Comparison of ENCODE assay signal across 7 mouse cellular contexts in genomic region chr14:53590601-53591000, GRCm38 (mm10).
A peak's percentile ranks its signal among the peaks of the same experiment; 100 is the strongest.
DNase-seq lines count a peak whose midpoint lies in the region; ATAC-seq and TF ChIP-seq lines count a peak whose summit lies in the region.
"Not testable (repeated sequence)": the region's sequence is repeated elsewhere in the genome, so short reads cannot be mapped to it uniquely, and the experiment has no call there.

No protein-coding gene starts in this region.

- WGBS in heart, postnatal 0 days = 32% methylated on average over 6 of the region's 6 CpGs
- 38% methylated on average over 6 of the region's 6 CpGs for whole genome bisulfite sequencing in lung, postnatal 0 days

- not testable (repeated sequence) for TF ChIP-seq POLR2A in ES-Bruce4 (IDR thresholded peaks at IDR 0.05; ENCODE audit: insufficient read depth, low read length)

- not testable (repeated sequence) for H3K4me2 ChIP-seq in heart, postnatal 0 days (ENCODE audit: low read depth, low read length); lung, postnatal 0 days (replicated peaks; ENCODE audit: low read depth, low read length)

- DNase-seq in embryo, embryonic 10 days (ENCODE audit: low spot score) = peak; percentile 39
- DNase-seq in heart, postnatal 0 days (ENCODE audit: low spot score); layer of hippocampus, adult 2 months (ENCODE audit: low spot score in 2 of 2); lung, postnatal 0 days (ENCODE audit: low spot score): not testable (repeated sequence)
- DNase-seq in splenic B cell, adult 2 months (ENCODE audit: low read depth, low spot score) = peak; percentile 5
- DNase-seq in thymus, postnatal 14 days = peak; percentile 64

- not testable (repeated sequence) for H3K9ac ChIP-seq in ES-Bruce4 (ENCODE audit: low read depth, poor library complexity, severe bottlenecking); heart, postnatal 0 days (replicated peaks; ENCODE audit: low read depth, low read length); lung, postnatal 0 days (replicated peaks; ENCODE audit: low read depth)

- not testable (repeated sequence) for H3K4me1 ChIP-seq in ES-Bruce4 (ENCODE audit: control insufficient read depth, insufficient read depth, low read length); heart, postnatal 0 days (ENCODE audit: control insufficient read depth, insufficient read depth); lung, postnatal 0 days (ENCODE audit: insufficient read depth, low read depth, low read length)

- TF ChIP-seq EP300 in ES-Bruce4 (IDR thresholded peaks at IDR 0.05; ENCODE audit: insufficient read depth, low read depth, low read length); heart, postnatal 0 days (IDR thresholded peaks at IDR 0.05; ENCODE audit: low read depth); lung, postnatal 0 days (IDR thresholded peaks at IDR 0.05): not testable (repeated sequence)

- H3K9me3 ChIP-seq in ES-Bruce4 (replicated peaks; ENCODE audit: control insufficient read depth, insufficient read depth, low read length, poor library complexity, severe bottlenecking); heart, postnatal 0 days (replicated peaks; ENCODE audit: control insufficient read depth, low read length); lung, postnatal 0 days (ENCODE audit: low read length): not testable (repeated sequence)

- not testable (repeated sequence) for ATAC-seq in heart, postnatal 0 days (ENCODE audit: insufficient read depth, low read depth); lung, postnatal 0 days

- not testable (repeated sequence) for H3K27me3 ChIP-seq in ES-Bruce4 (ENCODE audit: control insufficient read depth, insufficient read depth, low read length, poor library complexity, severe bottlenecking); heart, postnatal 0 days (ENCODE audit: control insufficient read depth, insufficient read depth, low read length); lung, postnatal 0 days (replicated peaks; ENCODE audit: insufficient read depth, low read length); splenic B cell, adult 2 months (ENCODE audit: control insufficient read depth, insufficient read depth, low read length, poor library complexity, severe bottlenecking)

- TF ChIP-seq CTCF in ES-Bruce4 (IDR thresholded peaks at IDR 0.05; ENCODE audit: low read depth, low read length) = peak; percentile 47
- TF ChIP-seq CTCF in heart, postnatal 0 days (IDR thresholded peaks at IDR 0.05; ENCODE audit: low read depth) = peak; percentile 6; the same call in 1 of the 2 replicates
- TF ChIP-seq CTCF in layer of hippocampus, adult 2 months (conservative IDR thresholded peaks at IDR 0.05) = peak; percentile 45
- 0 out of 2 replicates have a peak, but pooled peaks have one; percentile 8 for TF ChIP-seq CTCF in lung, postnatal 0 days (IDR thresholded peaks at IDR 0.05)

- H3K4me3 ChIP-seq in ES-Bruce4 (ENCODE audit: low read depth, low read length); heart, postnatal 0 days (ENCODE audit: low read depth, low read length); layer of hippocampus, adult 2 months; lung, postnatal 0 days (ENCODE audit: low read depth, low read length): not testable (repeated sequence)

- H3K36me3 ChIP-seq in ES-Bruce4 (ENCODE audit: control insufficient read depth, insufficient read depth, low read length, poor library complexity, severe bottlenecking); heart, postnatal 0 days (replicated peaks; ENCODE audit: control insufficient read depth, insufficient read depth, low read length); lung, postnatal 0 days (ENCODE audit: insufficient read depth, low read length); splenic B cell, adult 2 months (ENCODE audit: control insufficient read depth, insufficient read depth, low read length, poor library complexity, severe bottlenecking): not testable (repeated sequence)

- H3K27ac ChIP-seq in ES-Bruce4 (ENCODE audit: insufficient read depth, low read length); heart, postnatal 0 days (ENCODE audit: low read depth); layer of hippocampus, adult 2 months; lung, postnatal 0 days (ENCODE audit: low read length): not testable (repeated sequence)
